Mouse (Mus musculus) urinary bladder, adult 18-20 months (tissue): ENCODE measurements around the gene Cpsf6.

Source experiments
- DNase-seq, 2 experiments: peaks; one replicate each; pipeline ENCODE4 v3.0.0; 2022; ENCODE audit warnings: low spot score in 2 of 2, mixed read lengths in 2 of 2

Gene Cpsf6

GRCm38 (mm10) chr10:117385086-117385430, 5.2 kb upstream of the Cpsf6 start:
- no peak for DNase-seq

- no peak for DNase-seq
These were observed 4.7 kb upstream of the Cpsf6 start for GRCm38 (mm10) chr10:117384386-117385085.

GRCm38 (mm10) chr10:117383941-117384340, 4.1 kb upstream of the Cpsf6 start:
- DNase-seq = no peak

- no peak for DNase-seq
These were observed 3.3 kb upstream of the Cpsf6 start for GRCm38 (mm10) chr10:117382996-117383550.

- no peak for DNase-seq
These were observed 2.3 kb upstream of the Cpsf6 start for GRCm38 (mm10) chr10:117382146-117382545.

GRCm38 (mm10) chr10:117380721-117381570, 1.1 kb upstream of the Cpsf6 start:
- no peak for DNase-seq

- DNase-seq = no peak
These were observed 374 bp downstream of the Cpsf6 start for GRCm38 (mm10) chr10:117379441-117379840.

- no peak for DNase-seq
These were observed 1.2 kb downstream of the Cpsf6 start for GRCm38 (mm10) chr10:117378642-117379041.

- DNase-seq = no peak
These were observed 1.6 kb downstream of the Cpsf6 start for GRCm38 (mm10) chr10:117378291-117378555.

- no peak for DNase-seq
These were observed 2.2 kb downstream of the Cpsf6 start for GRCm38 (mm10) chr10:117377431-117378290.

- DNase-seq = peak; percentile 90 to 91
These were observed 3.1 kb downstream of the Cpsf6 start for GRCm38 (mm10) chr10:117376580-117377189.

GRCm38 (mm10) chr10:117375841-117376579, 3.8 kb downstream of the Cpsf6 start:
- DNase-seq = peak; percentile 22 to 67

GRCm38 (mm10) chr10:117375163-117375562, 4.7 kb downstream of the Cpsf6 start:
- no peak for DNase-seq

- DNase-seq = peak; percentile 18 to 27
These were observed 16.7 kb downstream of the Cpsf6 start for GRCm38 (mm10) chr10:117363106-117363505.

GRCm38 (mm10) chr10:117358891-117359290, 20.9 kb downstream of the Cpsf6 start:
- DNase-seq = no peak

- no peak for DNase-seq
These were observed 36.8 kb downstream of the Cpsf6 start for GRCm38 (mm10) chr10:117343000-117343399.

- DNase-seq = no peak
These were observed 37.4 kb downstream of the Cpsf6 start for GRCm38 (mm10) chr10:117342406-117342805.

- no peak for DNase-seq
These were observed 38.8 kb downstream of the Cpsf6 start for GRCm38 (mm10) chr10:117341029-117341428.

- no peak for DNase-seq
These were observed 40.6 kb downstream of the Cpsf6 start for GRCm38 (mm10) chr10:117339241-117339640.

- DNase-seq = no peak
These were observed 41.9 kb downstream of the Cpsf6 start for GRCm38 (mm10) chr10:117337946-117338345.

- no peak for DNase-seq
These were observed 44.2 kb downstream of the Cpsf6 start for GRCm38 (mm10) chr10:117335649-117336048.
